Mouse (Mus musculus): Measurements from ENCODE around the gene Cyba.

The Cyba gene

DNA sequence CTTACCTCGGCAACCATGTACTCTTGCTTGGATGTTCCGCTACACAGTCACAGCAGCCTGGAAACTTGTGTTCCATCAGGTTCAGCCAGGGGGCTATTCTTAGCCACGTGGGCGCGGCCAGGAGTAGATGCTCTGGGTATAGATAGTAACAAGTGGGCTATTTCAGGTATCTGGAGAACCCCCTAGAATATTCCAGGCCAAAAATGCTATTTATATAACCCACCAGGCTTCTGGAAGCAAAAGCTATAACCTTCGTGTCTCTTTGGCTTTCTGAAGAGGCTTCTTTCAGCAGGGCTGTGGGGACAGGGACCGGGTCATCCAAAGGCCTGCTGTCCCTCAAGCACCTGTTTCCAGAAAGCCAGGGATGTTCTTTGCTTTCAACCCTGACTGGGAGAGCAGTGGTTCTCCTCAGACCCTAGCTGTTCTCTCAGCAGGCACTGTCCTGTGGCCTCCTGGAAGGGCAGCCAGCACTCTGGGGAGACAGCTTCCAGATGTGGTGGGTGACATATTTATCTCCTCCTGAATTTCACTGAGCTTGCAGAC lies 18.5 kb upstream of the Cyba start:
- no peak for DNase-seq

DNA sequence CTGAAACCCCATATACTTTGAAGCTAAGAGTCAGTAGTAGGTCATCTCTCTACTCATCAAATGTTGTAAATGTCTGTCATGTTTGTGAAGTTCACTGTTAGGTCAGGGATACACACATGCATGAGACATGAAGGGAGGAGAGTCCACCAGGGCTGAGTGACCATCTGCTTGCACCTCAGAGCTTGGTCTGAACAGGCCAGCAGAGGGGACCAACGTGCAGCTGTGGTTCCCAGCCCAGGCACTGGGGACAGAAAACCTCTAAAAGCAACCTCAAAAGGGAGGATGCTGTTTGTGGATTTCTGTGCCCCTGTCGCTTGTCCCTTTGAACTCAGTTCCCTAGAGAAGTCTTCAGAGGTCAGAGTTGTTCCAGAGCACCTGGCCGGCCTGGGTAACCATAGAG lies 12.5 kb upstream of the Cyba start:
- no peak for DNase-seq

DNA sequence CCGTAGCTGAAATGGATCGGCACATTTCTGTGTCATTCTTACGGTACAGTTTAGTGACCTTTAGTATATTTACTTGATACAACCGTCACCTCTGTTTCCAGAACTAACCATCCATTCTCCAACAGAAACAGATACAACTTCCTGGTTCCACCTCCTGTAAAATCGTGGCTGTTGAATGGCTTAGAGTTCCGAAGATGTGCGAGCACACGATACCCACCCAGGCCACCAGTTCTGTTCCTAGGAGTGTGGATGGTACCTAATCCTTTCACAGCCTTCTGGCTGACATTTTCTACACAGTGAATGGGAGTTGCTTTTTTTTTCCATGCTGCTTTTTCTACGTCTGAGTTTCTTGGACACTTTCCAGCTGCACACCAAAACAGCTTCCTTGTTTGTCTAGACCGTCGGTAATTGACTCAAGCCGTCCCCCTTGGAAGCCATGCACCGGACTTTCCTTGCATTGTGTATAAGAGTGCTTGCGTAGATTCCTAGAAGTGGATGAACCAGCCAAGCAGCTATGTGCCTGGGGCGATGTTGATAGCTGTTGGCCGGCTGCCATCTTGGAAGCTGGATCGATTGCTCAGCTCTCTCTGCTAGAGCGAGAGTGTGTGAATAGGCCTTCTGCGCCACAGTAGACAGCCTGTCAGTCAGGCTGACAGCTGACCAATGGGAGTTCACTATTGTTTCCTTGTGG lies 11.5 kb upstream of the Cyba start:
- DNase-seq: peak; percentile 94 to 96

DNA sequence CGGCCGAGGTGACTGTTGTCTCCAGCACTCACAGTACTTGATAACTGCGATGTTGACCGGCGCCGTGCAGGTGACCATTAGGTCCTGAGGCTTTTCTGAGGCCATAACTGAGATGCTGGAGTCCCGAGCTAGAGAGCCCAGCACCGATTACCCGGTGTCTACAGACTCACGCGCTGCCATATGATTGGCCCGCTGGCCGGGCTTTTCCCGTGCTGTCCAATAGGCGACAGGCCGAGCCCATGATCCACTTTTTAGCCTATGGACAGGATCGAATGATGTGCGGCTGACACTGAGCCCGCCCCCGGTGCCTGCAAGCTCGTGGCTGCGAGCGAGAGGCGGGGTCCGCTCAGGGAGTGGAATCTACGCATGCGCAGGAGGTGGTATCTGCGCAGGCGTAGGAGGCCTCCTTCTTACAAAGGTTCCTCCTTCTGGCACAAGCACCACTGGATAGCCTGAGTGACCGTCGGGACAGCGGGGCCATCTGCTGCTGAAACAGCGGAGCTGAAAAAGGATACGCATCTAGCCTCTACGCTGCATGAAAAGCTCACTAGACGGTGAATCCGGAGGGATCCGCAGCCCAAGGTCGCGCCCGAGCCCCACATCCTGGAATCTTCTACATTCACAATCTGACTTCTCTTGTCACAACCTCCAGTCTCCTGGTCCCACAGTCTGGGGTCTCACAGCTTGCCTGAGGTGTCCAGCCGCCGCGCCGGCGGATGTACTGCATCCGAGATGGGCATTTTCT lies 10.7 kb upstream of the Cyba start, which contains the start of gene Mvd:
TSS of gene Mvd (minus strand) at position 161 of the 745 bp plus-strand sequence.
- peak; percentile 99 to 100 for DNase-seq

DNA sequence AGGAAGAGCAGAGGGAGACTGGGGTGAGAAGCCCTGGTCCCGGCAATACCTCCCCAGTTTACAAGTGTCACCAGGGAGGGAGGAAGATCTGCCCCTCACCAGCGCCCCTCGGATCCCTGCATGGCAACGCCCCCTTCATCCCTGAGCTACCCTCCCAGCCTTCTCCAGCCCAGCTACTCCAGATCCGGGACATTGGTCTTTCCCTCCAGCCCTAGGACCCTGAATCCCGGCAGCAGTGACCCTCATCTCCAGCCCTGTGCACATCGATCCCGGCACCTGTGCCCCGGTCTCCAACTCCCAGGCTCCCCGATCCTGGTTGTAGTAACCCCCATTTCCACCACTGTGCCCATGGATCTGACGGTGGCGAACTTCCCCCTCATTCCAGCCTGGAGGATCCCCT lies 10.1 kb upstream of the Cyba start:
- DNase-seq: no peak

DNA sequence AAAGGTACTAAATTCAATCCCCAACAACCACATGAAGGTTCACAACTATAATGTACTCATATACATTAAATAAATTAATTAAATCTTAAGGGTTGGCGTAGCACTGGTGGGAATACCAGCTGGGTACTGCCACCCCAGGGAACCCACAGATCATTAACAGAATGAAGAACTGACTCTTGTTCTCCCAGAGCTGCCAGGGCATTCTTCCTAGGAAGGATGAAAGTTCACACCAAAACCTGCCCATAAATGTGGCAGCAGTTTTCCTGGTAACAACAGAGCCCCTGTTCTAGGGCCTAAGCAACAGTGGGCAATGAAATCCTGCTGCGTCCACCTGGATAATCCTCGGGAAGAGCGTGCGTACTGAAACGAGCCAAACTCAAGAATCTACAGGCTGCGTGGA lies 9.6 kb upstream of the Cyba start:
- DNase-seq: no peak

DNA sequence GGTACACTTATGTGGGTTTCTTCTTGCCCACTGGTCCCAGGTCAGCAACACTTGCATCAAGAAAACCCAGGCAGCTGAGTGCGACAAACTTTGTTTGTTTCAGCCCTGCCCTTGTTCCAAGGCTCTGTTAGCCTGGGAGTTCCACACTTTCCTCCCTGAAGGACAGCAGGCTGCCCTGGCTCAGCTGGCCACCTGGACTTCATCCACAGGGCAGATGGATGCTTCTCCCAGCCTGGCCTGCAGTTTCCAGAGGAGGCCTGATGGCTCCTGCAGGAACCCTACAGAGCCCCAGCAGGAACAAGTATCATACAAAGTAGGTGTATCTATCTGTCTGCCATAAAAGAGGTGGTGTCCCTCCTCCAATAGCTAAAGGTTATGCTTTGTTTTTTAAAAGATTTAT lies 8.6 kb upstream of the Cyba start:
- no peak for DNase-seq

DNA sequence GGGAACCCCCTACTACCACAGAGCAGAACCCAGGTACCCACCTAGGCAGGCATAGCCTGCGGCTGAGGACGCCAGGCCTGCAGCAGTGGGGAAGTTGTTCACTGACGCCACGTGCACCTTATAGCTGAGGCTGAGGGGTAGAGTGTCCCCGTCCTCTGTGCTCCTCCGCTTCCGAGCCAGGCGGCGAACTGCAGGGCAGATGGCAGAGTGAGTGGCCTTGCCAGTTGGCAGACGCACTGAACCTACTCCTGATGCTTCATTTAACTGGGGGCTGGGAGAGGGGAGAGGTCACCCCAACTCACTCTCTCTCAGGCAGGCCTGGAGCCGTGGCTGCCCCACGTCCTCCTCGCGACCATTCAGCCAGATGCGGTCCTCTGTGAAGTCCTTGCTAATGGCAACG lies 6.6 kb upstream of the Cyba start:
- no peak for DNase-seq

DNA sequence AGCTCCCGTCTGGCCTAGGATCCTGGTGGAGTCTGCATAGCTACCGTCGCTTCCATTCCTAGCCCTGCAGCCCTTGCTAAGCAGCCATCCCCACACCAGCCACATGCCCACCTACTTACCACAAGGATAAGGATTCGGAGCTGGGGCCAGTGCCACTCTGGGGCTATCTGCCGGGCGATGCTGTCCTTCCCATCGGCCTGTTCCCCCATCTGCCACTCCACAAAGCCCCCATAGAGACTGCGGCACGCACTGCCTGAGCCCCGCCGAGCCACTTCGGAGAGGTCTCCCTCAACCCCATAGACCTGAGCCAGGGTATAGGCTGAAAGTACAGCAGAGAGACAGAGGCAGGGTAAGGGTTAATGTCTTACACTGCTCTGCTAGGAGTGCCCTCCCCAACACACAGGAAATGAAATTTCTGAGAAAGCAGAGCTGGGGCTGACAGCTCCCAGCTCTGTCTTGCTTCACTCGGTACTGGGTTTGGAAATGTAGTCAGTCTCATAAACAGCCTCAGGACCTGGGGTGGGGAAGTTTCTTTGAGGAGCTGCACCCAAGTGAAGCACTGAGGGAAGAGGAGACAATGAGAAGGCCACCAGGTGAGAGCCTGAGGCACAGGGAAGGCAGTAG lies 5.1 kb upstream of the Cyba start:
- peak in 1 of 2 experiments; percentile 52 for DNase-seq

DNA sequence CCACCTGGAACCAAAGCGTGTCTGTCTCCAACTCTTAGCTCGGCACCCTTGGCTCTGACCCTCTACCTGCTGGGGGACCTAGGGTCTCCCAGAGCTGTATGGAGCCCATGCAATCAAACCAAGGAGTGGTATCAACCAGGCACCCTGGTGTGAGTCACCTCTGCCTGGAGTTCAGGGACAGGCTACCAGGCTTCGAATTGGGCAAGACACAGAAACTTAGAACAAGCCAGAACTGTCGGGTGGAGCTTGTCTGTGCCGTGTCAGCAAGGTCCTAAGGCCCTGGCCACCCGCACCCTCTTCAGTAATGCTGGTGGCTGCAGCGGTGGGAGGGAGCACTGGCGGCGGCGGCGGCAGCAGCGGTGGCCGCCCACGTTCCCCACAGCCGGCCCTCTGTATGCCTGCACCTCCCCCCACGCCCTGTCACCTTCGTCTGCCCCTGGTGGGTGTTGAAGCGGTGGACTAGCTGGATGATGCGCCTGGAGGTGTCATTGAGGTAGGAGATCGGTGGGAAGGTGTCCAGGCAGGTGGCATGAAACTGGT lies 3.9 kb upstream of the Cyba start:
- DNase-seq: no peak

DNA sequence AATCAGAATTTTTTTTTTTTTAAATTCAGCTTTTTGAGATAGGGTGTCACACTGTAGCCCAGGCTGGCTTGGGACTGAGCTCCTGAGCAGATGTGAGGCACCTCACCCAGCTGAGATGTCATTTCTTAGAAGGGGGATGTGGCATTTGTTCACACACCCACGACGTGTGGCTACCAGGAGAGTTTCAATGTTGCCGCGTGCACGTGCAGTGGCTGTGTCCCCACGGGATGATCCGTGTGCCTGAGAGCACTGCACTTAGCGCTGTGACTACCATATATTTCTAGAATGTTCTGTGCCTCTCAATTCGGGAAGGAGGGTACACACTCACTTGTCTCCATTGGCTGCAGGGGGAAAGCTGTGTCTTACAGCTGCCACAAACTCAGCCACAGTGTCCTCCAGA lies 3.4 kb upstream of the Cyba start:
- DNase-seq: no peak

DNA sequence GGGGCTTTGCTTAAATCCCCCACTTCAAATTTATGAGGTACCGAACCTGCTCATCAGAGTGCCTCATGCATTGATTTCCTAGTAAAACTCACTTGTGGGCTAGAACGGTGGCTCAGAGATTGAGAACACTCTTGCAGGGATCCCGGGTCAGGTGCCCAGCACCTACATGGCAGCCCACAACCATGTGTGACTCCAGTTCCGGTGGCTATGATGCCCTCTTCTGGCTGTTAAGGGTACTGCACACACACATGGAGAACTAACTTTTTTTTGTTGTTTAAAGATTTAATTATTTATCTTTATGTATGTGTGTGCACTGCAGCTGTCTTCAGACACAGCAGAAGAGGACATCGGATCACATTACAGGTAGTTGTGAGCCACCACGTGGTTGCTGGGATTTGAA lies 2.6 kb upstream of the Cyba start:
- DNase-seq: no peak

DNA sequence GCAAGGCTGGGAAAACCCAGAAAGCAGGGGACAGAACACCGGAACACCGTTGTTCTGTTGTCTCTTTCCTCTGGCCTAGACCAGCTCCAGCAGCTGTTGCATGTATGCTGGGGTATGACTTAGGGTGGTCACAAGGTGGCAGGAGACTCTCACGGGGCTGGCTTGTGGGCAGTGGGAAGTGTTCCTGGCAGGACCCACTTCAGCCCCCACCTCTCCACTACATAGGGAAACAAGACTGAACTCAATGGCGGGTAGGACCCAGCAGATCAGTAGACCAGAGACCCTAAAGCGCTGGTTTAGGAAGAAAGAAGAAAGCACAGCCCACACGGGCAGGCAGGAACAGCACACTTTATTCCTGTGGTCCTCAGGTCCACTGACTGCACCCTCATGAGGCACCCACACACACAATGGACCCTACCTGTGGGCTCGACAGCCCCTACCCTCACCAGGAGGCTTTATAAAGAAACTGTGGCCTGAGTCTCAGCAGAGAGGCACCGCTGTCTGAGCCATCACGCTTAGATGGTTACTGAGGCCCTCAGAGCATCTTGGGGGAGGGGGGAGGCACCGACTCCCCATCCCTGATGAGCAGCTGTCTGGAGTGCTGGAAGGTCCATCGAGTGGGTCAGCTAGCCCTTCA lies 657 bp upstream of the Cyba start:
- DNase-seq: no peak

DNA sequence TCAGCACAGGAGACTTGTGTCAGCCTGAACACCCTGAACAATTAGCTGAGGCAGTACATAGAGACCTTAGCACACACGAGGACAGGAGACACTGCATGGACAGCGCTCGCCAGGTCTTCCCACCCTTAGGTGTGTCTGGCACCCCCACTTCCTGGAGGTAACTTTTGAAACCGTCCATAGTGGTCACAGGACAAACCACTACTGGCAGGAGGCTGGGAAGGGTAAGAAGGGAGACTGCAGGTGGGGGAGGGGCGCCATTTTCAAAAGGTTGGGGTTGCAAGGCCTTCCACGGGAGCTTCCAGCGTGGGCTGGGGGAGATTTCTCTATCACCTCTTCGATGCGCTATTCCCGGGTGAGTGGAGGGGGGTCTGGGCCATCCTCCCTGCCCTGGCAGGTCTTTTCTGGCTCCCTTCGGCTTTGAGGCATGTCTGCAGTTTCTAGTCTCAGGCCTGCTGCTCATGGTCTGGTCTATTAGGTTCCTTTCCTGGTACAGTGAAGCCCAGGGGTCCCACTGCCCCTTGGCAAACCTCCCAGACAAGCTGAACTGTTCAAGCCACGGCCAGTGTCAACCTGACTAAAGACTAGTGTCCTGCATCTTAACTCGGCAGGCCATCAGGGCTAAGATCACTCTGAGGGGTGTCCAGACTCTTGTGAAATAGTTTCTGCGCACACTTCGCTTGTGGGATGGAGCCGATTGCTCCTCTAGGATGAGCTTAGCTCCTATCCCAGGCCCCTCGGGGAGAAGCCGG lies 862 bp downstream of the Cyba start:
- peak in 1 of 2 experiments; percentile 42 for DNase-seq

DNA sequence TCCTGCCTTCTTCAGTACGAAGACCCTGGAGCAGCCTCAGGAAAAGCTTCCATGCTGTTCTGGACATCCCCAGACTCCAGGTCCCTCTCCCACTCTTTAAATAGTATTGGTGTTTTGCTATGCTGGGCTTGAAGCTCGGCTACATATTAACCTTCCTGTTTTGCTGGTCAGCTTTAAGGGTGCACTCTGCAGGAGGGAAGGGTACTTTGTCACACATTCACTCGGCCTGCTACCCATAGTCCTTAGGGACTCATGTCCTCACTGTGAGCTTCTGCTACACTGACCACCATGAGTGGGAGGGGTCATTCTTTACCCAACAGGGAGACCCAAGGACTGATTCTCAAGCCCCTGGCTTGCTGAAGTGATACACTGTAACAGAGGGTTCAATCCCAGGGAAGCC lies 2.1 kb downstream of the Cyba start:
- DNase-seq: no peak

DNA sequence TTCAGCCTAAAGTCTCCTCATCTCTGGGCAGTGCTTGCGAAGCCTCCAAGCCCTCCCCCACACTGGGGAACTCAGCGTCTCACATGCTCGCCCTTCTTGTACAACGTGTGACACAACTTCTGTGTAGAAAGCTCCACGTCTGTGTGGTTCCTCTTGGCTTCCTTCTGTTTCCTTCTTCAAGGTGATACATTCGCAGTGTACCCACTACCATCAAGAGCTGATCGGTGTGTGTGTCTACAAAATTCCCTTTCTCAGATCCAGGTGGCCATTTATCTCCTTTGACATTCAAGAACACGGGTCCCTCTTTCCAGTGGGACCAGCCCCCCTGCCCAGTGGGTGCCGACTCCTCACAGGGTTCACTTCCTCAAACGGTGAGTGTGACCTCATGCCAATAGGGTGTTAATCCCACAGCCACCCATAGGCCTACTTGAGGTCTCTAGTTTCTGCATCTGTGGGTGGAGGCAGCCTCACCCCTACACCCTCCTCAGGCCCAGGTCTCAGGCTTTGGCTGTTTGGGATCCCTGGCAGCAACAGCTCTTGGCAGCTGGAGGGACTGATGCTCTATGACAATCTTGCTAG lies 2.6 kb downstream of the Cyba start:
- DNase-seq: peak; percentile 56 to 63

DNA sequence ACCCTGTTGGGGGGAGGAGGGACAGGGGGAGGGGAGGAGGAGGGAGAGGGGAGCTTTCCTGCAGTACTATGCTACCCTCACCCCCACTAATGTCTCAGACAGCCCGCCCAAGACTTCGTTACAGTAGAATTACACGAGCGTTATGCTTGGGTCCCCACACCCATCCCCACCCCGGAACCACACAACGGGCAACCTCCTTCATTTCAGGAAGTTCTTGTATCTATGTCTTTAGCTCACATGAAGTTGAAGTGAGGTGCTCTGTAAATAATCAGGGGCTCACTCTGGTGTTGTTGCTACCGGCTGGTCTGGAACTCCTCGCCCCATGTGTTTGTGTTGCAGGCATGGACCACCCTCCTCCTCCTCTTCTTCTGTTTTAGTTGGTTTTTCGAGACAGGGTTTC lies 4.6 kb downstream of the Cyba start:
- no peak for DNase-seq

DNA sequence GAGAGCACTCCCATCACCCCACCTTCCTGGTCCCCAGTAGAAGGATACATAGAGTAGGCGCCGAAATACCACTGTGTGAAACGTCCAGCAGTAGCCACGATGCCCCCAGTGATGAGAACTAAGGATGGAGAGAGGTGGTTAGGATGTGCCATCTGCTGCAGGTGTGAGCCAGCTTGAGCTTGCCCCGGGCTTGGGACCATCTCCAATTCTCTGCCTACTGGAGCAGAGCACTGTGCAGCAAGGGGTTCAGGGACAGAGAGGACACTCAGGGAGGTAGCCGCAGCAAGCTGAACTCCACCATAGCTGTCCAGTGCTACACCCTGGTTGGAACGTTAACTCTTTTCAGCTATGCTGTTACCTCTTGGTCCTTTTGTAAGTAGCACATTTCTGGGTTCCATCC lies 5.1 kb downstream of the Cyba start:
- no peak for DNase-seq

DNA sequence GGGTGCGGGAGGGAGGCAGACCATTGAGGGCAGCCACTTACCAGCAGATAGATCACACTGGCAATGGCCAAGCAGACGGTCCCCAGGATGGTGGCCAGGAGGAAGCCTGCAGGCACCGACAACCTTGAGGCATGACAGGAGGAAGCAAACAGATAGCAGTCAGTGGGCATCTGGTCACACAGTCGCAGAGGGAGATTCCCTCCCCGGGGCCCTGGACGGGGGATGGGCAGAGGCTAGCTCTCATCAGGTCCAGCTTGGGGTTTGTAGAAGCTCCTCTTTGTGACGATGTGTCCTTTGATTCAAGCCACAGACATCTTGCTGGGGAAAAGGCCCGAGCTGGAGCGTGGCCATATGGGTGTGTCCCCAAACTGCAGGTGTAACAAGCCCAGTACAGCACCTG lies 6.6 kb downstream of the Cyba start:
- DNase-seq: no peak

DNA sequence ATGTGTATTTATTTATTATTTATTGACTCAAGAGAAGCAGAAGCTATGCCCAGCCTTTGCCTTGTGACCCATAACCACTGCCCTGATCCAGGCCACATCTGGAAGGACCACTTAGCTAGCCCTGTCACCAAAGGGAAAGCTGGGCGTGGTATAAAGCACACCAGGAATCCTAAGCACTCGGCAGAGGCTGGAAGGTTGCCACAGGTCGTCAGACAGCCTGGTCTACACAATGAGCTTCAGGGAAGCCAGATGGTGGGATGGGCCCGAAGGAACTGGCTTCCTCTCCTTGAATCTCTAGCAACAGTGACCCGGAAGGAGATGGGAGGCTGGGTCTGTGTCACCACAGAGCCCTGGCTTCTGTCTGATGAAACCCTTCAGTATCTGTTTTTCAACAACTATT lies 9.1 kb downstream of the Cyba start:
- peak; percentile 57 to 77 for DNase-seq

DNA sequence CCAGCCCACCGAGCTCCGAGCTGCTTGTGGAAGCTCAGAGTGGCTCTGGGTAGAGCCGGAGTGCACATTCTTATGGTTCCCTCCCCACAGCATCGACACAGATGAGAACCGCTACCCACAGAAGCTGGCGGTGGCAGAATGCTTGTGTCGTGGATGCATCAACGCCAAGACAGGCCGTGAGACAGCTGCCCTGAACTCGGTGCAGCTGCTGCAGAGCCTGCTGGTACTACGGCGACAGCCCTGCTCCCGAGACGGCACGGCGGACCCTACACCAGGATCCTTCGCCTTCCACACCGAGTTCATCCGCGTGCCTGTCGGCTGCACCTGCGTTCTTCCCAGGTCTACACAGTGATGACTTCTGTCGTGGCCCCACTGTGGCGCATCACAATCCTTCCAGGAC lies 9.5 kb downstream of the Cyba start:
- DNase-seq: no peak
